Mouse (Mus musculus) brain, embryonic 14.5 days (tissue): ENCODE data around the gene Trcg1.

ENCODE experiments used
- CTCF ChIP-seq: fragments of 200-500 bp; IDR thresholded peaks from 2 replicates; pipeline ENCODE4 v1.5.1; 2012; ENCODE audit warnings: inconsistent platforms, mild to moderate bottlenecking, moderate library complexity, borderline replicate concordance; ENCODE audit not compliant: insufficient read depth, insufficient read length; ENCODE audit errors: extremely low read depth
- POLR2A ChIP-seq: fragments of 200-500 bp; IDR thresholded peaks from 2 replicates; pipeline ENCODE4 v1.6.1; 2012; ENCODE audit warnings: mild to moderate bottlenecking, inconsistent platforms, borderline replicate concordance; ENCODE audit not compliant: poor library complexity, insufficient read depth, insufficient read length, severe bottlenecking; ENCODE audit errors: extremely low read depth

GRCm38 (mm10) chr9:57283311-57283710, 47.0 kb downstream of the Trcg1 start:
- TF ChIP-seq CTCF (no peak), POLR2A (no peak)
